Mouse (Mus musculus): ENCODE results near the gene Fgf14. TPM values are rescaled to one million over a fixed set of nuclear protein-coding genes. Genes with fewer than 3 reads are reported as not detected.

Fgf14 gene
- polyA plus RNA-seq, 1 experiment from 2014 or later: 1.5 TPM

- Histone ChIP-seq H3K4me2 (ENCODE audit: low read depth, low read length) (no peak overlapping the region), H3K9ac (ENCODE audit: low read depth, low read length) (no peak overlapping the region), H3K4me3 (ENCODE audit: low read depth, low read length) (no peak overlapping the region), H3K36me3 (ENCODE audit: control insufficient read depth, insufficient read depth, low read length) (no peaks in the 10 kb centered on the region), H3K4me1 (ENCODE audit: control insufficient read depth, insufficient read depth, low read length) (no peaks in the 10 kb centered on the region), H3K27me3 (replicated peaks; ENCODE audit: control insufficient read depth, insufficient read depth, low read length) (no peaks in the 10 kb centered on the region), H3K27ac (replicated peaks; ENCODE audit: low read depth, low read length) (no peak overlapping the region), H3K9me3 (ENCODE audit: control insufficient read depth, low read length) (no peaks in the 10 kb centered on the region)
- ATAC-seq (ENCODE audit: low read depth) (no peak), DNase-seq (ENCODE audit: low spot score) (no peak)
Observed at GRCm38 (mm10) chr14:124266977-124267376, 409.9 kb downstream of the Fgf14 start.

GRCm38 (mm10) chr14:124264541-124265059 is 412.3 kb downstream of the Fgf14 start:
- WGBS: 25% methylated on average over 2 of the region's 2 CpGs
- Histone ChIP-seq H3K4me2 (ENCODE audit: low read depth, low read length) (no peak overlapping the region), H3K9ac (ENCODE audit: low read depth, low read length) (no peak overlapping the region), H3K4me3 (ENCODE audit: low read depth, low read length) (no peak overlapping the region), H3K27ac (replicated peaks; ENCODE audit: low read depth, low read length) (no peak overlapping the region), H3K36me3 (ENCODE audit: control insufficient read depth, insufficient read depth, low read length) (no peaks in the 10 kb centered on the region), H3K4me1 (ENCODE audit: control insufficient read depth, insufficient read depth, low read length) (no peaks in the 10 kb centered on the region), H3K27me3 (replicated peaks; ENCODE audit: control insufficient read depth, insufficient read depth, low read length) (no peaks in the 10 kb centered on the region), H3K9me3 (ENCODE audit: control insufficient read depth, low read length) (no peaks in the 10 kb centered on the region)
- DNase-seq (ENCODE audit: low spot score): no peak
- no peak for ATAC-seq (ENCODE audit: low read depth)

DNA sequence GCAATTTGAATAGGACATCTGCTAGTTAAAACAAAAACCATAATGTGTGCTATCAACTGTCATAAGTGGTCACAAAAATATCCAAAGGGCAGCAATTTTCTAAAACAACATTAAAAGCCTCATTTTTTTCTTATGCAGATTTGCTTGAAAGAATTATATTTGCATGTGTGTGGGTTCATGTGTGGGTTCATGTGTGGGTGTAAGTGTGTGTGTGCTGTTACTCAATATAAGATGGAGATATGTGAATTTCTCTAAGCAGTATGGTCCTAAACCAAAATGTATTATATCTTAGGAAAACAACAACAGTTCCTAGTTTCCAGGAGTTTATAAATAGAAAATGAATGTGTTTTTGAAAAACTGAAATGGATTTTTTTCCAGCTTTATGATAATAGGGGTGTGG is 413.7 kb downstream of the Fgf14 start:
- Histone ChIP-seq H3K4me3 (ENCODE audit: low read depth, low read length) (no peak overlapping the region), H3K9ac (ENCODE audit: low read depth, low read length) (no peak overlapping the region), H3K36me3 (ENCODE audit: control insufficient read depth, insufficient read depth, low read length) (no peaks in the 10 kb centered on the region), H3K27me3 (replicated peaks; ENCODE audit: control insufficient read depth, insufficient read depth, low read length) (no peaks in the 10 kb centered on the region), H3K9me3 (ENCODE audit: control insufficient read depth, low read length) (no peaks in the 10 kb centered on the region), H3K27ac (replicated peaks; ENCODE audit: low read depth, low read length) (no peak overlapping the region), H3K4me2 (ENCODE audit: low read depth, low read length) (no peak overlapping the region), H3K4me1 (ENCODE audit: control insufficient read depth, insufficient read depth, low read length) (no peaks in the 10 kb centered on the region)
- no peak for DNase-seq (ENCODE audit: low spot score)
- no peak for ATAC-seq (ENCODE audit: low read depth)

DNA sequence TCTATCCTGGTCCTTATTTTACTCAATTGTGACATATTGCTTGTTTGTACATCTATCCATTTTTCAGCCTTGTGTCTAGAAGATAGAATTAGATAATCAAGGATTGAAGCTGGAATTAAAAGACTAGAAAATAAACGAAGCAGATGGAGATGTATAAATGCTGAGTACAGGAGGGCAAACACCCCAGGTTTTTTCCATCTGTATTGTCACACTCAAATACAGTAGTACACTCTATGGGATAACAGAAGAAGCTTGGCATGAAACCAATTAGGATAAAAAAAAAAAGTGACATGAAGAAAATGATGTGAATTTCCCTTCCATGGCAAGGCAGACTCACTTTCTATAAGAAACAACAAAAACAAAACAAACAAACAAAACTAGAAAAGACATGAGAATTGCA is 429.4 kb downstream of the Fgf14 start:
- Histone ChIP-seq H3K27me3 (replicated peaks; ENCODE audit: control insufficient read depth, insufficient read depth, low read length) (no peaks in the 10 kb centered on the region), H3K4me2 (ENCODE audit: low read depth, low read length) (no peak overlapping the region), H3K9ac (ENCODE audit: low read depth, low read length) (no peak overlapping the region), H3K36me3 (ENCODE audit: control insufficient read depth, insufficient read depth, low read length) (no peaks in the 10 kb centered on the region), H3K4me3 (ENCODE audit: low read depth, low read length) (no peak overlapping the region), H3K4me1 (ENCODE audit: control insufficient read depth, insufficient read depth, low read length) (no peaks in the 10 kb centered on the region), H3K27ac (replicated peaks; ENCODE audit: low read depth, low read length) (no peak overlapping the region), H3K9me3 (ENCODE audit: control insufficient read depth, low read length) (no peaks in the 10 kb centered on the region)
- WGBS: 69% methylated on average over 1 of the region's 1 CpGs
- ATAC-seq (ENCODE audit: low read depth) (no peak), DNase-seq (ENCODE audit: low spot score) (no peak)

DNA sequence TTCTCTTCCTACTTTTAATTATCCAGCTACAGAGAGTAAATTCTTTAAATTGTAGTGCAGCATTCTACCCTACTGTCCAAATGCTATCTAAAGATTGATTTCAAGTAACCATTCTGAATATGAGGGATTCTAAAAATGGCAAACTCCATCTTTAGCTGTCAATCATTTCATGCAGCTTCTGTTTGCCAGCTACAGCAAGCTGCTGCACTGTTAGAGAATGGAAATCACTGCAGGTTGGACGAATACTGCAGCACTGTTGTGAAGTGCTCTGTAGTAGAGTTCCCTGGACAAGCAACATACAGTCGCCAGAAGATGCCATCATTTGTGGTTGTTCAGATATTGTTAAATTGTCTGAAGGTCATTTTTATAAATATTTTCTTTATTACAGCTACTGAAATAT is 453.5 kb downstream of the Fgf14 start:
- no peak for ATAC-seq (ENCODE audit: low read depth)
- Histone ChIP-seq H3K36me3 (ENCODE audit: control insufficient read depth, insufficient read depth, low read length) (no peaks in the 10 kb centered on the region), H3K9me3 (ENCODE audit: control insufficient read depth, low read length) (no peaks in the 10 kb centered on the region), H3K4me2 (ENCODE audit: low read depth, low read length) (no peak overlapping the region), H3K4me3 (ENCODE audit: low read depth, low read length) (no peak overlapping the region), H3K4me1 (ENCODE audit: control insufficient read depth, insufficient read depth, low read length) (no peaks in the 10 kb centered on the region), H3K27ac (replicated peaks; ENCODE audit: low read depth, low read length) (no peak overlapping the region), H3K9ac (ENCODE audit: low read depth, low read length) (no peak overlapping the region), H3K27me3 (replicated peaks; ENCODE audit: control insufficient read depth, insufficient read depth, low read length) (no peaks in the 10 kb centered on the region)
- no peak for DNase-seq (ENCODE audit: low spot score)
- WGBS: 56% methylated on average over 2 of the region's 2 CpGs

GRCm38 (mm10) chr14:124222447-124222846 is 454.5 kb downstream of the Fgf14 start:
- peak; percentile 17 for DNase-seq (ENCODE audit: low spot score)
- WGBS: 26% methylated on average over 1 of the region's 1 CpGs
- H3K4me3 ChIP-seq (ENCODE audit: low read depth, low read length): no peak overlapping the region
- no peak overlapping the region for H3K4me2 ChIP-seq (ENCODE audit: low read depth, low read length)
- no peaks in the 10 kb centered on the region for H3K36me3 ChIP-seq (ENCODE audit: control insufficient read depth, insufficient read depth, low read length)
- H3K9ac ChIP-seq (ENCODE audit: low read depth, low read length): no peak overlapping the region
- ATAC-seq (ENCODE audit: low read depth): no peak
- H3K4me1 ChIP-seq (ENCODE audit: control insufficient read depth, insufficient read depth, low read length): no peaks in the 10 kb centered on the region
- no peak overlapping the region for H3K27ac ChIP-seq (replicated peaks; ENCODE audit: low read depth, low read length)
- H3K27me3 ChIP-seq (replicated peaks; ENCODE audit: control insufficient read depth, insufficient read depth, low read length): no peaks in the 10 kb centered on the region
- H3K9me3 ChIP-seq (ENCODE audit: control insufficient read depth, low read length): no peaks in the 10 kb centered on the region

GRCm38 (mm10) chr14:124220979-124221378 is 455.9 kb downstream of the Fgf14 start:
- no peaks in the 10 kb centered on the region for H3K4me1 ChIP-seq (ENCODE audit: control insufficient read depth, insufficient read depth, low read length)
- no peaks in the 10 kb centered on the region for H3K9me3 ChIP-seq (ENCODE audit: control insufficient read depth, low read length)
- H3K4me3 ChIP-seq (ENCODE audit: low read depth, low read length): no peak overlapping the region
- DNase-seq (ENCODE audit: low spot score) (peak; percentile 2), ATAC-seq (ENCODE audit: low read depth) (no peak)
- H3K36me3 ChIP-seq (ENCODE audit: control insufficient read depth, insufficient read depth, low read length): no peaks in the 10 kb centered on the region
- H3K4me2 ChIP-seq (ENCODE audit: low read depth, low read length): no peak overlapping the region
- WGBS: 69% methylated on average over 2 of the region's 2 CpGs
- no peak overlapping the region for H3K27ac ChIP-seq (replicated peaks; ENCODE audit: low read depth, low read length)
- no peaks in the 10 kb centered on the region for H3K27me3 ChIP-seq (replicated peaks; ENCODE audit: control insufficient read depth, insufficient read depth, low read length)
- H3K9ac ChIP-seq (ENCODE audit: low read depth, low read length): no peak overlapping the region

DNA sequence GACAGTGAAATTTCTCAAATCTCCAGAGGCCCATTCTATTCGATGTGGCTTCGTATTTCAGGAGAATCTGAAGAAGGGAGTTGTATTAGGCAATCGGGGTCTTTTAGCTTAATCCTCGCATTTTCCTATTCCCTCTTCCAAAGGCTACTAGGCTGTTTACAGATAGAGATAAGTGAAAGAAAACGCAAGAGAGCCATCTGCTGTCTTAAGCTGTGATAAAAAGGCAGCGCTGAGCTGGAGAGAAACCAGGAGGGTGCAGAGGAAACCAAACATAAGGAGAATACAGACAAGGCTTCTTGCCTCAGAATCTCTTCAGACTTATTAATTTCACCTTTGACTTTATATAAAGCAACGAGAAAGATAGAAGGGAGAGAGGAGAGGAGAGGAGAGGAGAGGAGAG is 481.1 kb downstream of the Fgf14 start:
- no peaks in the 10 kb centered on the region for H3K36me3 ChIP-seq (ENCODE audit: control insufficient read depth, insufficient read depth, low read length)
- H3K9me3 ChIP-seq (ENCODE audit: control insufficient read depth, low read length): no peaks in the 10 kb centered on the region
- H3K27me3 ChIP-seq (replicated peaks; ENCODE audit: control insufficient read depth, insufficient read depth, low read length): peaks cover 35% of the 10 kb centered on the region
- no peak overlapping the region for H3K27ac ChIP-seq (replicated peaks; ENCODE audit: low read depth, low read length)
- no peak overlapping the region for H3K4me3 ChIP-seq (ENCODE audit: low read depth, low read length)
- H3K4me1 ChIP-seq (ENCODE audit: control insufficient read depth, insufficient read depth, low read length): no peaks in the 10 kb centered on the region
- ATAC-seq (ENCODE audit: low read depth): no peak
- no peak overlapping the region for H3K9ac ChIP-seq (ENCODE audit: low read depth, low read length)
- peak; percentile 5 for DNase-seq (ENCODE audit: low spot score)
- H3K4me2 ChIP-seq (ENCODE audit: low read depth, low read length): no peak overlapping the region
- 10% methylated on average over 7 of the region's 7 CpGs for WGBS

DNA sequence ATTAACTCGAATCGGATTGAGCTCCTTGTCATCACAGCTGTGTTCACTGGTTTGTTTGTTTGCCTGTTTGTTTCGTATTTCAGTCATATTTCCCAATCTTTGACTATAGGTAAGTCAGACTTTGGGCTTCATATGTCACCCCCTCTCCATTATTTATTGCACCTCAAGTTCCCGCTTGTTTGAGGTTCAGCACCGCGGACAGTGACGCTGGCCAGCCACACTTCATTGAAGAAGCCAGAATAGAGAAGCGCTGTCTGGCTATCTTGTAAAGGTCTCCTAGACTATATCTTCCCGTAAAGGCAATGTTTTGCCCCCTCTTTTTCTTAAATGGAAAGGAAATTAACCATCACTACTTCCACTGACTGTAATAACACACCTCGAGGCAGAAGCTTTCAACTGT is 481.6 kb downstream of the Fgf14 start:
- Histone ChIP-seq H3K4me2 (ENCODE audit: low read depth, low read length) (no peak overlapping the region), H3K36me3 (ENCODE audit: control insufficient read depth, insufficient read depth, low read length) (no peaks in the 10 kb centered on the region), H3K9me3 (ENCODE audit: control insufficient read depth, low read length) (no peaks in the 10 kb centered on the region), H3K4me1 (ENCODE audit: control insufficient read depth, insufficient read depth, low read length) (no peaks in the 10 kb centered on the region), H3K27ac (replicated peaks; ENCODE audit: low read depth, low read length) (no peak overlapping the region), H3K27me3 (replicated peaks; ENCODE audit: control insufficient read depth, insufficient read depth, low read length) (peaks cover 35% of the 10 kb centered on the region), H3K4me3 (ENCODE audit: low read depth, low read length) (no peak overlapping the region), H3K9ac (ENCODE audit: low read depth, low read length) (no peak overlapping the region)
- DNase-seq (ENCODE audit: low spot score): peak; percentile 54
- 32% methylated on average over 10 of the region's 10 CpGs for WGBS
- no peak for ATAC-seq (ENCODE audit: low read depth)
